Mouse (Mus musculus) spleen, postnatal 14 days (tissue): Measurements from ENCODE around the gene Wdr11.

ENCODE experiments used
- DNase-seq, 2 experiments: peaks; one replicate each; pipeline ENCODE4 v3.0.0; 2021 to 2022; ENCODE audit warnings: low spot score in 2 of 2

The Wdr11 gene

DNA sequence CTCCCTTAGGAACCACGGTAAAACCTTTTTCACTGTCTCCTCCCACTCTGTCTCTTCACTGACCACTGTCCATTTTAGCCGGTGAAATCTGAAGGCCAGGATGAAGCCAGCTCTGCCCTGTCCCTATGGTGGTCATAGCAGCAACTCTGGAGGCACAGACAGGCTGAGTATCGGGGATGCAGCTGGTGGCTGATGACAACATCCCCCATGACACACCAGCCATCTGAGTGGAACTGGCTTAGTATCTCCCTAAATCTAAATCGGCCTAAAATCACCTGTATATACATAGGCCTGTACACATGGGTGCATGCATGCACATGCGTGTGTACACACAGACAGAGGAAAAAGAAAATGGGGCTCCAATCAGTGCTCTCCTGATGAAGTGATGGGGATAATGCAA is 93.7 kb downstream of the Wdr11 start:
- DNase-seq, result no peak
